Mouse (Mus musculus) gastrocnemius, postnatal 14 days (tissue): ENCODE data around the gene Krtap16-1. TPM values are rescaled to one million over a fixed set of nuclear protein-coding genes. Genes with fewer than 3 reads are reported as not detected.

Source experiments
- DNase-seq: peaks from one replicate; pipeline ENCODE4 v3.0.0; 2021; ENCODE audit warnings: mixed read lengths
- intact Hi-C: fragments of 180-260 bp; cut with DNase I; formaldehyde crosslinking; loops from one replicate; pipeline ENCODE4 v1.15.1; 2025; ENCODE audit warnings: low total_unique reads
- total RNA-seq, 2 experiments: library from RNA; stranded (reverse); gene quantifications; 2 replicates each; pipeline ENCODE4 v1.2.3; 2021

The Krtap16-1 gene
- total RNA-seq, 2 experiments from 2014 or later, result not detected

DNA sequence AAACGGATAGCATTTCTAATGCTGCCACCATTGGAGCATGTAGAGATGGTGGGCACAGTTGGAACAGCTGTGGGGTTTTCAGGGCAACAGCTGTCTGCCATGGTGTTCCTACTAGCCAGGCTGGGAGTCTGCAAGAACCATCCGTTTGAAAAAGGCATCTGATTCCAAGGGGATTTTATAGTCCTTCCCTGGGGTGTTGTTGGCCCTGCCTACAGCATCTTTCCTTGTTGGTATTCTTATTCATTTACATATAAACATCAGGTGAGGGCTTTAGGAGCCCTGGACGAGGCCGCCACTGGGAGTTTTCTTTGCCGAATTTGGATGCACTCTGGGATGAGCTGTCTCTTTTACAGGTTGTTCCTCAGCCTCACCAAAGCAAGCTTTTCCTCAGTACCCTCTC is 7.4 kb downstream of the Krtap16-1 start, which contains the start of gene Krtap29-1:
TSS of gene Krtap29-1 (minus strand) at position 101 of the 400 bp plus-strand sequence.
- intact Hi-C loops, result no loop called here
- no peak for DNase-seq

DNA sequence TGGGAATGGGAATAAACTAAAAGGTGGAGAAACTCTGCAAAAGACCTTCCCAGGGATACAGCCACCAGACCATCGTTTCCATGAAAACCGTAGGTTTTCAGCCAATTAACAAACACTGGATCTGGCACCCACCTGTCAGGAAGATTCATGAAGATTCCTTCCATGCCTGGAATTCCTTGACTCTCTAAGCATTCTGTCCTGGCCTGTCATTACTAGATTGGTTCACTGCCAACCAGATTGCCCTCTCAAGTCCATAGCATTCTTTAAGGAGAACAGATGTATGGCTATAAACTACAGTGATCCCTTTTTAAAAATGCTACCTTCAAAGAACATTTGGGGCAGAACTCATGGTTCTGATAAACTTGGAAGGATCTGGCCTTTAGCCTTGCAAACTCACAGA is 20.4 kb downstream of the Krtap16-1 start:
- intact Hi-C loops, result no loop called here

DNA sequence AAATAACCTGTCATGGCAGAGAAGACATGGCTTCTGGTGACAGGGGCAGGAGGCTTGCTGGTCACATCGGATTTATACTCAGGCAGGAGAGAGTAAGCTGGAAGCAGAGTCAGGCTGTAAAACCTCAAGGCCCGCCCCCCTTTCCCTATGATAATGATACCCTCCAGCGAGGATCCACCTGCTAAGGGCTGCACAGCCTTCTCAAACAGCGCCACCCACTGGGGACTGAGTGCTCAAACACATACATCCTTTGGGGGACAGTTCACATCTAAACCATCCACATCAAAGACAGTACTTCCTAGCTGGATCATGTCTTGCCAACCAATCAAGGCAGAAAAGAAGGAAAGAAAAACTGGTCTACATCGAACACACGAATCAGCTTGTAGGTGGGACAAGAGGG is 22.2 kb downstream of the Krtap16-1 start:
- DNase-seq, result no peak
- intact Hi-C loops, result no loop called here

More for the DNA sequence above, 20.4 kb downstream of the Krtap16-1 start:
- no peak for DNase-seq

DNA sequence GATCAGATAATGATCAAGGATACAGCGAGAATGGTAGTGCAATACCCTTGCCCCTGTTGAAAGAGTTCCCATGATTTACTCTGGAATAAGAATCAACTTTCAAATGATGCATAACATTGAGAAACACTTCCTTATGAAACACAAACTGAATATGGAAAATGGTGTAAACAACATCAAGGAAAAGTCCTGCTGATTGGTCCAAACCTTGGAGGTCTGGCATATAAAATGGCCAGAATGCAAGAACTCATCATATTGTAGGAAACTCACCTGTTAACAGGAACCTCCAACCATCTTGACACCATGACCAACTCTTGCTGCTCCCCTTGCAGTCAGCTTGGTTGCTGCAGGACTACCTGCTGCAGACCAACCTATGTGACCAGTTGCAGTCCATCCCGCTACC is 38.2 kb downstream of the Krtap16-1 start, which contains the start of gene Krtap9-5:
TSS of gene Krtap9-5 (plus strand) at position 301 of the 400 bp plus-strand sequence.
- intact Hi-C loops, result no loop called here
- DNase-seq, result no peak

DNA sequence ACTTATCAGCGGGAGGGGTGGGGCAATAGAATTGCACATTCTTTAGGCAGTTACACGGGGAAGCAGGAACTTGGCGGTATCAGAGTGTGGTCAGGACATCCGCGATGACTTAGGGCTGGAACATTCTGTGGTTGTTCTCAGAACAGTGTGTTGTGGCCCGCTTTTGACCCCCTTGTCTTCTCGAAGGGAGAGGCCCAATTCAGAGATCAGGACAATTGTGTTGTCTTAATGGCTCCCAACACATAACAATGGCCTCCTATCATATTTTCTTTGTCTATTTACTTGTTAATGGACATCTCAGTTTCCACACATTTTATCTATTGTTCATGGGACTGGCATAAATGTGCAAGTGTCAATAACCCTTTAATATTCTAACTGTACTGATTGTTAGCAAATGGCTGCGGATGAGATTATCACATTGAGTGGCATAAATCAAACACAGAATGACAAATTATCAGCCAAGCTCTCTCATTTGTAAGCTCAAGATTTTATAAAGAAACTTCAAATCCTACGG is 48.6 kb downstream of the Krtap16-1 start:
- intact Hi-C loops, result no loop called here
- no peak for DNase-seq

DNA sequence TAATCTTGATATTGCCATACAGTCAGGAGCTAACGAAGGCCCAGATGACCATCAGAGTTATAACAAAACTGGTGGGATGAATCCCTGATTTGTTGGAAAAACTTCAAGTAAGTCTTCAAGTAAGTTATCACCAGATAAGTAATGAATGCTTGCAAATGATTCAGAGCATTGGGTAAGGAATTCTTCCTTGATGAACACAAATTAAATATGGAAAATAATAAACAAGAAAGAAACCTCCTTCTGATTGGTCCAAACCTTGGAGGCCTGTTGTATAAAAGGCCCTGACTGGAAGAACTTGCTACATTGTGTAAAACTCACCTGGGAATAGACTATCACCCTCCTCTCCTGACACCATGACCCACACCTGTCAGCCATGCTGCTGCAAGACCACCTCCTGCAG is 50.4 kb downstream of the Krtap16-1 start, which contains the start of gene Krtap31-2:
TSS of gene Krtap31-2 (plus strand) at position 301 of the 400 bp plus-strand sequence.
- no peak for DNase-seq
- intact Hi-C loops, result no loop called here

Other genes with a start within 250 kb of the Krtap16-1 start
- gene Gm11595, start 213.7 kb downstream of the Krtap16-1 start, total RNA-seq, result not detected
- gene Krtap4-8, start 205.9 kb downstream of the Krtap16-1 start, total RNA-seq, result not detected
- gene Krtap4-9, start 201.4 kb downstream of the Krtap16-1 start, total RNA-seq, result not detected
- gene Gm11596, start 193.1 kb downstream of the Krtap16-1 start, total RNA-seq, result not detected
- gene Gm11569, start 187.7 kb downstream of the Krtap16-1 start, total RNA-seq, result not detected
- not detected for gene Gm11554, start 182.2 kb downstream of the Krtap16-1 start, total RNA-seq
- gene Krtap4-13, start 176.7 kb downstream of the Krtap16-1 start, total RNA-seq, result not detected
- gene Gm11564, start 170.9 kb downstream of the Krtap16-1 start, total RNA-seq, result not detected
- not detected for gene 2300003K06Rik, start 148.5 kb downstream of the Krtap16-1 start, total RNA-seq
- gene Krtap4-16, start 135.0 kb downstream of the Krtap16-1 start, total RNA-seq, result not detected
- gene Gm11568, start 128.7 kb downstream of the Krtap16-1 start, total RNA-seq, result not detected
- not detected for gene Gm11559, start 122.1 kb downstream of the Krtap16-1 start, total RNA-seq
- not detected for gene Krtap9-1, start 113.2 kb downstream of the Krtap16-1 start, total RNA-seq
- gene Gm11567, start 107.4 kb downstream of the Krtap16-1 start, total RNA-seq, result not detected
- not detected for gene Krtap31-1, start 78.7 kb downstream of the Krtap16-1 start, total RNA-seq
- not detected for gene Gm11565, start 71.8 kb downstream of the Krtap16-1 start, total RNA-seq
- gene Krtap31-2, start 50.3 kb downstream of the Krtap16-1 start, total RNA-seq, result not detected
- gene Krtap9-5, start 38.1 kb downstream of the Krtap16-1 start, total RNA-seq, result not detected
- gene Krtap29-1, start 7.5 kb downstream of the Krtap16-1 start, total RNA-seq, result not detected
- gene Krtap17-1, start 7.4 kb upstream of the Krtap16-1 start, total RNA-seq, result not detected
- gene Krt33a, start 29.6 kb upstream of the Krtap16-1 start, total RNA-seq, result under 1 TPM in 1 of 2 experiments, not detected in 1; 0.16 TPM
- under 1 TPM in 1 of 2 experiments, not detected in 1; 0.31 TPM for gene Krt33b, start 43.3 kb upstream of the Krtap16-1 start, total RNA-seq
- not detected for gene Krt34, start 55.0 kb upstream of the Krtap16-1 start, total RNA-seq
- gene Krt31, start 64.0 kb upstream of the Krtap16-1 start, total RNA-seq, result not detected
- not detected for gene Krt32, start 101.6 kb upstream of the Krtap16-1 start, total RNA-seq
- gene Krt35, start 109.6 kb upstream of the Krtap16-1 start, total RNA-seq, result not detected
- gene Krt36, start 119.0 kb upstream of the Krtap16-1 start, total RNA-seq, result not detected
- not detected for gene Krt13, start 135.0 kb upstream of the Krtap16-1 start, total RNA-seq
- not detected for gene Krt15, start 149.3 kb upstream of the Krtap16-1 start, total RNA-seq
- under 1 TPM; 0.38 to 0.51 TPM for gene Krt19, start 162.1 kb upstream of the Krtap16-1 start, total RNA-seq
- gene Krt9, start 206.6 kb upstream of the Krtap16-1 start, total RNA-seq, result not detected
- not detected for gene Krt14, start 221.0 kb upstream of the Krtap16-1 start, total RNA-seq